Mouse (Mus musculus) forebrain, embryonic 14.5 days (tissue): ENCODE results near the gene B4galnt3. TPM values are rescaled to one million over a fixed set of nuclear protein-coding genes. Genes with fewer than 3 reads are reported as not detected.
"Not testable (repeated sequence)": the region's sequence is repeated elsewhere in the genome, so short reads cannot be mapped to it uniquely, and the experiment has no call there.

Experiments used
- ATAC-seq: fragments of 200-750 bp; cut with Nextera tagmentation; 2 replicates; pipeline ENCODE4 v1.8.0; 2017; ENCODE audit warnings: mild to moderate bottlenecking, moderate library complexity
- DNase-seq: peaks from one replicate; pipeline ENCODE4 v3.0.0-alpha.2; 2015; ENCODE audit warnings: low spot score
- H3K27ac ChIP-seq: fragments of 300-500 bp; sonication (generic); 2 replicates; pipeline ENCODE4 v1.5.1; 2014; ENCODE audit warnings: low read depth, mild to moderate bottlenecking, control low read depth, low read length, moderate library complexity
- H3K27me3 ChIP-seq: fragments of 300-500 bp; sonication (generic); replicated peaks from 2 replicates; pipeline ENCODE4 v1.6.1; 2014; ENCODE audit warnings: low read length, control low read depth, mixed read lengths; ENCODE audit not compliant: control insufficient read depth, insufficient read depth
- H3K36me3 ChIP-seq: fragments of 300-500 bp; sonication (generic); 2 replicates; pipeline ENCODE4 v1.6.1; 2014; ENCODE audit warnings: low read length, control low read depth; ENCODE audit not compliant: control insufficient read depth, insufficient read depth
- H3K4me1 ChIP-seq: fragments of 300-500 bp; sonication (generic); 2 replicates; pipeline ENCODE4 v1.6.1; 2014; ENCODE audit warnings: antibody characterized with exemption, low read length, control low read depth; ENCODE audit not compliant: control insufficient read depth, insufficient read depth
- H3K4me2 ChIP-seq: fragments of 300-500 bp; sonication (generic); 2 replicates; pipeline ENCODE4 v1.6.1; 2014; ENCODE audit warnings: mild to moderate bottlenecking, control low read depth, low read length
- H3K4me3 ChIP-seq: fragments of 300-500 bp; sonication (generic); 2 replicates; pipeline ENCODE4 v1.5.1; 2014; ENCODE audit warnings: low read depth, low read length, control low read depth
- H3K9ac ChIP-seq: fragments of 300-500 bp; sonication (generic); 2 replicates; pipeline ENCODE4 v1.6.1; 2014; ENCODE audit warnings: mild to moderate bottlenecking, low read length, control low read depth, moderate library complexity
- H3K9me3 ChIP-seq: fragments of 300-500 bp; sonication (generic); replicated peaks from 2 replicates; pipeline ENCODE4 v1.6.1; 2016; ENCODE audit warnings: low read length, control low read depth, mixed read lengths; ENCODE audit not compliant: control insufficient read depth
- WGBS: fragments of 180-500 bp; shearing (Covaris S2); extraction: QIAGEN DNeasy Blood & Tissue Kit; methylation state at CpG from one replicate; pipeline ENCODE4 v1.1.7; 2014; 5-methylcytosine and 5-hydroxymethylcytosine counted together
- polyA plus RNA-seq: library from polyadenylated mRNA; unstranded; fragments of >200 nt; fragmentation: Nextera tagmentation; extraction: Ambion mirVana; gene quantifications from 2 replicates; pipeline ENCODE4 v1.2.1, GENCODE M21; 2014

Gene B4galnt3
- polyA plus RNA-seq, 1 experiment from 2014 or later = not detected

GRCm38 (mm10) chr6:120309787-120310186, 15.4 kb upstream of the B4galnt3 start:
- no peak overlapping the region for H3K4me3 ChIP-seq
- no peaks in the 10 kb centered on the region for H3K27me3 ChIP-seq
- H3K4me1 ChIP-seq = no peaks in the 10 kb centered on the region
- ATAC-seq (no peak), DNase-seq (no peak)
- WGBS = 71% methylated on average over 3 of the region's 3 CpGs
- H3K4me2 ChIP-seq = no peak overlapping the region
- no peak overlapping the region for H3K9ac ChIP-seq
- no peaks in the 10 kb centered on the region for H3K9me3 ChIP-seq
- no peak overlapping the region for H3K27ac ChIP-seq
- no peaks in the 10 kb centered on the region for H3K36me3 ChIP-seq

- H3K36me3 ChIP-seq = no peaks in the 10 kb centered on the region
- H3K9ac ChIP-seq = no peak overlapping the region
- no peaks in the 10 kb centered on the region for H3K9me3 ChIP-seq
- WGBS = 85% methylated on average over 9 of the region's 9 CpGs
- ATAC-seq (no peak), DNase-seq (no peak)
- H3K4me1 ChIP-seq = no peaks in the 10 kb centered on the region
- H3K27ac ChIP-seq = no peak overlapping the region
- no peak overlapping the region for H3K4me2 ChIP-seq
- no peak overlapping the region for H3K4me3 ChIP-seq
- H3K27me3 ChIP-seq = no peaks in the 10 kb centered on the region
Observed at GRCm38 (mm10) chr6:120309338-120309737, 15.0 kb upstream of the B4galnt3 start.

- Histone ChIP-seq H3K4me2 (no peak overlapping the region), H3K27me3 (no peaks in the 10 kb centered on the region), H3K36me3 (no peaks in the 10 kb centered on the region), H3K9me3 (no peaks in the 10 kb centered on the region), H3K9ac (no peak overlapping the region), H3K27ac (no peak overlapping the region), H3K4me1 (no peaks in the 10 kb centered on the region), H3K4me3 (no peak overlapping the region)
- no peak for DNase-seq
- WGBS = 88% methylated on average over 3 of the region's 3 CpGs
- no peak for ATAC-seq
Observed at GRCm38 (mm10) chr6:120306859-120307594, 12.7 kb upstream of the B4galnt3 start.

GRCm38 (mm10) chr6:120302755-120303316, 8.5 kb upstream of the B4galnt3 start:
- peak overlapping the region; percentile 18; the same call in 1 of the 2 replicates for H3K4me2 ChIP-seq
- no peak overlapping the region for H3K9ac ChIP-seq
- WGBS = 25% methylated on average over 16 of the region's 16 CpGs
- H3K27ac ChIP-seq = no peak overlapping the region
- H3K27me3 ChIP-seq = no peaks in the 10 kb centered on the region
- no peaks in the 10 kb centered on the region for H3K4me1 ChIP-seq
- no peaks in the 10 kb centered on the region for H3K36me3 ChIP-seq
- H3K4me3 ChIP-seq = no peak overlapping the region
- H3K9me3 ChIP-seq = no peaks in the 10 kb centered on the region
- ATAC-seq (no peak), DNase-seq (peak; percentile 44)

- Histone ChIP-seq H3K27ac (no peak overlapping the region), H3K4me1 (no peaks in the 10 kb centered on the region), H3K36me3 (no peaks in the 10 kb centered on the region), H3K4me2 (no peak overlapping the region), H3K27me3 (no peaks in the 10 kb centered on the region), H3K4me3 (no peak overlapping the region), H3K9ac (no peak overlapping the region), H3K9me3 (no peaks in the 10 kb centered on the region)
- ATAC-seq = no peak; the same call in 1 of the 2 replicates
- WGBS = 39% methylated on average over 6 of the region's 6 CpGs
- peak; percentile 72 for DNase-seq
Observed at GRCm38 (mm10) chr6:120301137-120301536, 6.8 kb upstream of the B4galnt3 start.

- H3K36me3 ChIP-seq, H3K4me3 ChIP-seq, ATAC-seq, H3K4me2 ChIP-seq, H3K9ac ChIP-seq, H3K9me3 ChIP-seq, H3K27ac ChIP-seq, H3K4me1 ChIP-seq, DNase-seq: not testable (repeated sequence)
- 99% methylated on average over 2 of the region's 2 CpGs for WGBS
- peaks cover 10% of the 10 kb centered on the region; the same call in 1 of the 2 replicates for H3K27me3 ChIP-seq
Observed at GRCm38 (mm10) chr6:120296589-120296988, 2.2 kb upstream of the B4galnt3 start.

GRCm38 (mm10) chr6:120294785-120295133, 400 bp upstream of the B4galnt3 start:
- Histone ChIP-seq H3K4me3 (peak overlapping the region; percentile 61), H3K36me3 (no peaks in the 10 kb centered on the region), H3K27me3 (peaks cover 10% of the 10 kb centered on the region; the same call in 1 of the 2 replicates), H3K4me1 (peaks cover 2% of the 10 kb centered on the region; the same call in 1 of the 2 replicates), H3K4me2 (peak overlapping the region; percentile 99), H3K9ac (peak overlapping the region; percentile 62), H3K27ac (no peak overlapping the region), H3K9me3 (no peaks in the 10 kb centered on the region)
- DNase-seq (no peak), ATAC-seq (peak; percentile 57)
- under 1% methylated on average over 16 of the region's 16 CpGs for WGBS

GRCm38 (mm10) chr6:120291396-120292009, 2.9 kb downstream of the B4galnt3 start:
- WGBS = 91% methylated on average over 7 of the region's 7 CpGs
- Histone ChIP-seq H3K27ac (no peak overlapping the region), H3K4me2 (no peak overlapping the region), H3K4me3 (no peak overlapping the region), H3K9me3 (no peaks in the 10 kb centered on the region), H3K27me3 (peaks cover 10% of the 10 kb centered on the region; the same call in 1 of the 2 replicates), H3K9ac (no peak overlapping the region), H3K36me3 (no peaks in the 10 kb centered on the region), H3K4me1 (peaks cover 2% of the 10 kb centered on the region; the same call in 1 of the 2 replicates)
- ATAC-seq (no peak), DNase-seq (no peak)

- WGBS = 89% methylated on average over 4 of the region's 4 CpGs
- Histone ChIP-seq H3K27me3 (peaks cover 7% of the 10 kb centered on the region; the same call in 1 of the 2 replicates), H3K9me3 (no peaks in the 10 kb centered on the region), H3K4me1 (no peaks in the 10 kb centered on the region), H3K4me3 (no peak overlapping the region), H3K9ac (no peak overlapping the region), H3K4me2 (no peak overlapping the region), H3K36me3 (no peaks in the 10 kb centered on the region), H3K27ac (no peak overlapping the region)
- ATAC-seq (no peak), DNase-seq (no peak)
Observed at GRCm38 (mm10) chr6:120289430-120289829, 4.9 kb downstream of the B4galnt3 start.
